13 mouse cellular contexts compared by ENCODE assay signal in genomic region chr17:76002836-76003235, GRCm38 (mm10).
DNase-seq lines count a peak whose midpoint lies in the region; ATAC-seq and TF ChIP-seq lines count a peak whose summit lies in the region.
"Had no signal": no experiment of that assay in that cellular context is flagged by ENCODE, and none has a peak within 500 bp of the region (broad histone marks: within the 10 kb centered on the region; RNA-seq: fewer than 3 reads in every experiment).

No protein-coding gene starts in this region.

- no peak overlapping the region for H3K4me2 ChIP-seq in kidney, postnatal 0 days (ENCODE audit: low read length)
- H3K4me2 ChIP-seq: embryonic facial prominence, embryonic 13.5 days; limb, embryonic 12.5 days had no signal

- DNase-seq in cerebellum, postnatal 10 days, result peak; percentile 14 to 38
- no peak for DNase-seq in cerebellum, postnatal 4 days (ENCODE audit: low spot score in 2 of 2)
- DNase-seq in kidney, postnatal 0 days (ENCODE audit: low spot score), result peak; percentile 57
- no peak for DNase-seq in kidney, postnatal 36 days
- peak; percentile 6 for DNase-seq in A20 (ENCODE audit: low read depth, low spot score)
- DNase-seq in spleen, postnatal 4 days (ENCODE audit: low spot score in 2 of 2), result no peak
- DNase-seq in urinary bladder, adult 18-20 months (ENCODE audit: low spot score in 2 of 2), result no peak
- DNase-seq: adrenal gland, postnatal 25 days; kidney, adult 11 months; lung, postnatal 14 days had no signal

- no peaks in the 10 kb centered on the region for H3K4me1 ChIP-seq in kidney, postnatal 0 days (replicated peaks; ENCODE audit: insufficient read depth, low read length)
- H3K4me1 ChIP-seq: embryonic facial prominence, embryonic 13.5 days; limb, embryonic 12.5 days had no signal

- H3K27ac ChIP-seq in kidney, postnatal 0 days, result no peak overlapping the region
- H3K27ac ChIP-seq: embryonic facial prominence, embryonic 13.5 days; limb, embryonic 12.5 days had no signal

- no peak for ATAC-seq in kidney, postnatal 0 days (replicated peaks; ENCODE audit: low FRiP score, low read depth)
- ATAC-seq in common myeloid progenitor, adult 5-6 weeks (replicated peaks; ENCODE audit: low read depth, poor library complexity, severe bottlenecking), result 0 out of 2 replicates have a peak, but pooled peaks have one; percentile 50

- peak; percentile 61 for TF ChIP-seq CTCF in kidney, postnatal 0 days (IDR thresholded peaks at IDR 0.05; ENCODE audit: low read depth)

- H3K4me3 ChIP-seq in kidney, postnatal 0 days (replicated peaks; ENCODE audit: low read depth, low read length), result no peak overlapping the region
- H3K4me3 ChIP-seq: embryonic facial prominence, embryonic 13.5 days; limb, embryonic 12.5 days had no signal

- no peak overlapping the region for H3K9ac ChIP-seq in kidney, postnatal 0 days (ENCODE audit: low read depth, low read length)
- H3K9ac ChIP-seq: embryonic facial prominence, embryonic 13.5 days; limb, embryonic 12.5 days had no signal

- no peaks in the 10 kb centered on the region for H3K9me3 ChIP-seq in kidney, postnatal 0 days (replicated peaks; ENCODE audit: low read length)
- H3K9me3 ChIP-seq: embryonic facial prominence, embryonic 13.5 days; limb, embryonic 12.5 days had no signal

- no peaks in the 10 kb centered on the region for H3K36me3 ChIP-seq in kidney, postnatal 0 days (ENCODE audit: insufficient read depth, low read length)
- H3K36me3 ChIP-seq: embryonic facial prominence, embryonic 13.5 days; limb, embryonic 12.5 days had no signal

- no peaks in the 10 kb centered on the region for H3K27me3 ChIP-seq in kidney, postnatal 0 days (ENCODE audit: insufficient read depth, low read length)
- H3K27me3 ChIP-seq: embryonic facial prominence, embryonic 13.5 days; limb, embryonic 12.5 days had no signal

Comparison
In these comparisons a context has a peak if more than half of its experiments do, and no peak if none do; other contexts are left out.
1. DNase-seq: peak in cerebellum, postnatal 10 days (2 of 2), kidney, postnatal 0 days (single experiment) and A20 (single experiment); none in cerebellum, postnatal 4 days (0 of 2), kidney, postnatal 36 days (0 of 2), spleen, postnatal 4 days (0 of 2) and urinary bladder, adult 18-20 months (0 of 2).